Mouse (Mus musculus) intestine, embryonic 15.5 days (tissue): ENCODE measurements around the gene Ets1. TPM values are rescaled to one million over a fixed set of nuclear protein-coding genes. Genes with fewer than 3 reads are reported as not detected.

Source experiments
- ATAC-seq: fragments of 200-750 bp; cut with Nextera tagmentation; 2 replicates; pipeline ENCODE4 v1.8.0; 2017; ENCODE audit warnings: moderate TSS enrichment, moderate library complexity
- H3K27ac ChIP-seq: fragments of 300-500 bp; sonication (generic); 2 replicates; pipeline ENCODE4 v1.5.1; 2015; ENCODE audit warnings: mild to moderate bottlenecking, inconsistent platforms
- H3K27me3 ChIP-seq: fragments of 300-500 bp; sonication (generic); replicated peaks from 2 replicates; pipeline ENCODE4 v1.6.1; 2015; ENCODE audit warnings: inconsistent platforms
- H3K36me3 ChIP-seq: fragments of 300-500 bp; sonication (generic); 2 replicates; pipeline ENCODE4 v1.6.1; 2015; ENCODE audit warnings: inconsistent platforms
- H3K4me1 ChIP-seq: fragments of 300-500 bp; sonication (generic); replicated peaks from 2 replicates; pipeline ENCODE4 v1.6.1; 2015; ENCODE audit warnings: inconsistent platforms
- H3K4me2 ChIP-seq: fragments of 300-500 bp; sonication (generic); replicated peaks from 2 replicates; pipeline ENCODE4 v1.6.1; 2015; ENCODE audit warnings: mild to moderate bottlenecking, inconsistent platforms
- H3K4me3 ChIP-seq: fragments of 300-500 bp; sonication (generic); replicated peaks from 2 replicates; pipeline ENCODE4 v1.5.1; 2015; ENCODE audit warnings: inconsistent platforms
- H3K9ac ChIP-seq: fragments of 300-500 bp; sonication (generic); 2 replicates; pipeline ENCODE4 v1.6.1; 2015; ENCODE audit warnings: inconsistent platforms
- H3K9me3 ChIP-seq: fragments of 300-500 bp; sonication (generic); 2 replicates; pipeline ENCODE4 v1.6.1; 2016; ENCODE audit warnings: inconsistent platforms
- WGBS: fragments of 180-500 bp; shearing (Covaris S2); methylation state at CpG from one replicate; pipeline ENCODE4 v1.1.7; 2015; 5-methylcytosine and 5-hydroxymethylcytosine counted together
- polyA plus RNA-seq: library from polyadenylated mRNA; unstranded; fragments of >200 nt; fragmentation: Nextera tagmentation; extraction: Ambion mirVana; gene quantifications from 2 replicates; pipeline ENCODE4 v1.2.1, GENCODE M21; 2015

Ets1 gene
- polyA plus RNA-seq, 1 experiment from 2014 or later: 43.0 TPM

DNA sequence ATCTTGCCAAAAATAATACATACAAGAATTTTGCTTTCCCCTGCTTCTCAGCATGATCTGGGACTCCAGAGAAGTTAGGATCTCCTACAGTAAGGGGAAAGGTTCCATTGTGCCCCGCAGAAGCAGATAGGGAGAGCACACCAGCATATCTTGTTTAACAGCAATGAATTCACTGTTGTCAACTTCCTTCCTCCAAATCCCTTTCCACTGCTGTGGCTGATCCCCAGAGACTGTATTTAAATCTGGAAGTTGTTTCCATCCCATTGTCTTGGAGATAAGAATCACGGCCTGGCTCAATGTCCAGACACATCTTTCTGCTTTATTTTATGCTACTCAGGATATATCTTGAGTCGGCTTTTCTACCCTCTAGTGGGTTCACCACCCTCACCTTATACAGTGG lies 37.9 kb downstream of the Ets1 start:
- no peaks in the 10 kb centered on the region for H3K27me3 ChIP-seq
- H3K4me1 ChIP-seq: peaks cover 41% of the 10 kb centered on the region
- no peak overlapping the region for H3K4me2 ChIP-seq
- H3K36me3 ChIP-seq: no peaks in the 10 kb centered on the region
- no peak for ATAC-seq
- no peak overlapping the region for H3K4me3 ChIP-seq
- no peak overlapping the region for H3K9ac ChIP-seq
- no peak overlapping the region for H3K27ac ChIP-seq
- 67% methylated on average over 3 of the region's 3 CpGs for WGBS
- H3K9me3 ChIP-seq: no peaks in the 10 kb centered on the region

DNA sequence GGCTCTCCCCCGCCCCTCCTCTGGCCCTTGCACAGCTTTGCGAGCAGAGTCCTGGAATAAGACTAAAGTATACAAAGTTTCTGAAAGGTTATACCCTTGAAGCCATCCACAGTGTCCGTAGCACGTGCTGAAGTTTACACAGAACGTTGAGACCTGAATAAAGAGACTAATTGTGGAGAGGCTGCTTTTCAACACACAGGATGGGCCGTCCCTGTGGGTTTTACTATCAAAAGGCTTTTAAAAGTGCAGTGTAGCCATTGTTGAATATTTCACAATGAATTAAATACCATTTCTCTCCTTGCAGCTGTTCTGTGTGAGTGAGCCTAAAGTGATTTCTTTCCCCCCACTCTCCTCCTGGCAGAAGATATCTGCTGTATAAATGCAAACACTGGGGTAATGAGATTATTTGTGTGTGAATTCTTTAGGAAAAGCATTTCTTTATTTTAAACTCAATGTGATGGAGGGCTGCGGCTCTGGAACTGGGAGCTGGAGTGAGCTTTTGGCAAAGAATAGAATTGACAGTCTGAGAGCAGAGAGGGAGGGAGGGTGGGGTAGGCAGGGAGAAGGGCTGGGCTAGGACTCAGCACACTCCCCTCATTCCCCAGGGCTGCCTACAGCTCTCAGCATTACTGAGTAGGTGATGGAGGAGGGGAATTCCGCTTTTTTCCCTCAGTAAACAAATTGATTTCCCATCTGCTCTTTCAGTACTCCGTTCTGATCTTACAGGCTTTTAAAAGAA lies 39.8 kb downstream of the Ets1 start:
- H3K4me3 ChIP-seq: no peak overlapping the region
- no peaks in the 10 kb centered on the region for H3K36me3 ChIP-seq
- peaks cover 39% of the 10 kb centered on the region for H3K4me1 ChIP-seq
- H3K27me3 ChIP-seq: no peaks in the 10 kb centered on the region
- WGBS: 6% methylated on average over 9 of the region's 9 CpGs
- no peak overlapping the region for H3K9ac ChIP-seq
- peak overlapping the region; percentile 72 for H3K27ac ChIP-seq
- ATAC-seq: peak; percentile 75
- H3K4me2 ChIP-seq: peak overlapping the region; percentile 35; the same call in 1 of the 2 replicates
- no peaks in the 10 kb centered on the region for H3K9me3 ChIP-seq

DNA sequence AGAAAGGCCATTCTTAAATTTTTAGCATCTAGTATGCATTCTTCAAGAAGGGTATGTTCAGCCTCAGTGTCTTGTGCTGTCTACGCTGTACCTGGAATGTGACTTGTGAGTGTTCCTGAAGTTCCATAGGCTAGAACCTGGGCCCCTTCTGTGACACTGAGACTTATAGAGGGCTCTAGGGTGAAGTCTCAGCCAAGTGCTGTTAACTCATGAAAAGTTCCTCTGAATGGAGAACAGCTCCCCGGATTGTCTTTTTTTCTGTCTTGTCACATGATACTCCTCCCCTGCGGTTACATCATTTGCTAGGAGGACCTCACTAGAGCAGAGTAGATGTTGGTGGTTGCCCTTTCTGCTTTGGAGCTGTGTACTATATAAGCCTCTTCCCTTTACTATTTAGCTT lies 40.5 kb downstream of the Ets1 start:
- Histone ChIP-seq H3K9me3 (no peaks in the 10 kb centered on the region), H3K4me2 (peak overlapping the region; percentile 35; the same call in 1 of the 2 replicates), H3K4me1 (peaks cover 39% of the 10 kb centered on the region), H3K9ac (no peak overlapping the region), H3K27me3 (no peaks in the 10 kb centered on the region), H3K36me3 (no peaks in the 10 kb centered on the region), H3K27ac (peak overlapping the region; percentile 72), H3K4me3 (no peak overlapping the region)
- ATAC-seq: no peak
- 10% methylated on average over 3 of the region's 3 CpGs for WGBS

DNA sequence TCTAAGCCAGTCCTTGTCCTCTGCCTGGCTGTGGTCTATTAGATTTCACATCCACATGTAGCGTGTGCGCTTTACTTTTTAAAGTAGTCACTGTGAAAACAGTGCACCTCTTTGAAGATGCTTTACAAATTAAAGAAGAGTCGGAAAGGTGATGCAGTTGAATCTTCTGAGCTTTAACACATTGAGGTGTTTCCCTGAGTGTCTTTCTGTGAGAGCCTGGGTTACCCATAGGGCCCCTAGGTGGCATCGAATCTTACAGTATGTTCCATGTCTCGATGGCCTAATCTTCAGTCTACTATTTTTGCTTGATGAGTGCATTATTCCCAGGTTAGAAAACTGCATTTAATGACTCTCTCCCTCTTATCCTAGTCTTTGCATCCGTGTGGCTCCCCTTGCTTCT lies 41.6 kb downstream of the Ets1 start:
- WGBS: 81% methylated on average over 6 of the region's 6 CpGs
- Histone ChIP-seq H3K4me2 (no peak overlapping the region), H3K27me3 (no peaks in the 10 kb centered on the region), H3K27ac (no peak overlapping the region), H3K9ac (no peak overlapping the region), H3K4me1 (peaks cover 28% of the 10 kb centered on the region), H3K36me3 (no peaks in the 10 kb centered on the region), H3K9me3 (no peaks in the 10 kb centered on the region), H3K4me3 (no peak overlapping the region)
- no peak for ATAC-seq

DNA sequence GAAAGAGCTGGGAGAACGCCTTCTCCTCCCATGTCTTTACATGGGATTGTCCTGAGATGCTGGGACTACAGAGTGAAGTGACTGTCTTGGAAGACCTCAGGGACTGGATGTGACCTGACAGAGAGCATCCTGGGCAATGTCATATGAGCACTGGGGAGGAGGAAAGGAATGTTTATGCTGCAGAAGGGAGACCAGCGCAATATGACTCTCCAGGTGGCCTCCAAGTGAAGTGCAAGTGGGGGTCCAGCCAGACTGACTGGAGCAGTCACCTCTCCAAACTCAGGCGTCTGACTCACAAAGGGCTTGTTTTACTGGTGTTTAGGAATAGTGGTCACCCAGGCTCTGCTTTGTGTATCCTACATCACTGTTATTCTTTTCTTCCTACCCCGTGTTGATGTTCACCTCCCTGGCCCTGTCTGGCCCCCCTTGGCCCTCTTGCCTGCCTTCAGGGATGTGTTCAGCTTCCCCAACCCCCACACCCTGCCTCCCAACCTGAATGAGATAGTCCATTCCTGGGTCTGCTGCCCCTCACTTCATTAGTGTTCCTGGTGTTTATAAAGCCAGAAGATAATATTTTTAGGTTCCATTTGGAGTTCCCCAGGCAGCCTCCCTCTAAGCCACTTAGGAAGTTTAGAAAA lies 42.2 kb downstream of the Ets1 start:
- Histone ChIP-seq H3K4me1 (peaks cover 22% of the 10 kb centered on the region), H3K27me3 (no peaks in the 10 kb centered on the region), H3K9me3 (no peaks in the 10 kb centered on the region), H3K36me3 (no peaks in the 10 kb centered on the region), H3K4me3 (no peak overlapping the region), H3K4me2 (no peak overlapping the region), H3K9ac (no peak overlapping the region), H3K27ac (0 out of 2 replicates have a peak overlapping the region, but pooled peaks have one; percentile 37)
- ATAC-seq: peak; percentile 51
- 46% methylated on average over 4 of the region's 4 CpGs for WGBS

DNA sequence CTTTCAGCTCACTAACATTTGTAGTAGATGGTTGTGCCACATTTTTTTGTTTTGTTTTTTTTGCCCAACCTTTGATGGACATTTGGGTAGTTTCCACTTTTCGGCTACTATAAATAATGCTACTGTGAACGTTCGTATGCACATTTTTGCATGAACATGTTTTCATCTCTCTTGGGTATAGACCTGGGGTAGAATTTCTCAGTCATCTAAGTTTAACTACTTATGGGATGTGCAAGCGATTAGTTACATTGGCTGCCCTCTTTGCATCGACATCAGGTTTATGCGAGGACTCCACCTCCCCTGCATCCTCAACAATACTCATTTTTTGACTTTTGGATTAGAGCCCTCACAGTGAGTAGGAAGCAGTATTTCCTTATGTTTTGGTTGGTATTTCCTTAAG lies 43.5 kb downstream of the Ets1 start:
- no peak overlapping the region for H3K9ac ChIP-seq
- no peak overlapping the region for H3K4me3 ChIP-seq
- no peak overlapping the region for H3K4me2 ChIP-seq
- no peaks in the 10 kb centered on the region for H3K36me3 ChIP-seq
- 69% methylated on average over 6 of the region's 6 CpGs for WGBS
- no peak for ATAC-seq
- H3K27ac ChIP-seq: no peak overlapping the region
- H3K9me3 ChIP-seq: no peaks in the 10 kb centered on the region
- peaks cover 20% of the 10 kb centered on the region for H3K4me1 ChIP-seq
- H3K27me3 ChIP-seq: no peaks in the 10 kb centered on the region

DNA sequence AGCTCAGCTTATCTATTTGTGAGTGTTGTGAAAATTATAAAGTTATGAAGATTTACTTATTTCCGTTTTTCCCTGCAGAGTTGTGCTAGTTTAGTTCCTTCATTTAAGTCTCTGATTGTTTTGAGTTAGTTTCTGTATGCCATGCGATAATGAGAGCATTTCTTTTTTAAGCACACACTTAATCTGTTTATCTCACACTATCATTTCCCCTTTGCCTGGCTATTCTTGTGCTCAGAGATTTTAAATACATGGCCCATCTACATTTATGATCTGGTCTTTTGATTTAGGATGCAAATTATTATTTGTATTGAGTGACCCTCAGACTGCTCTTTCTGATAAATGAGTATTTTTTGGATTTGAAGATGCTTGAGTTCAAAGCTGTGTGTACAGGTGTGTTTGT lies 44.2 kb downstream of the Ets1 start:
- Histone ChIP-seq H3K9me3 (no peaks in the 10 kb centered on the region), H3K4me2 (no peak overlapping the region), H3K4me3 (no peak overlapping the region), H3K36me3 (no peaks in the 10 kb centered on the region), H3K9ac (no peak overlapping the region), H3K27ac (no peak overlapping the region), H3K4me1 (peaks cover 14% of the 10 kb centered on the region), H3K27me3 (no peaks in the 10 kb centered on the region)
- ATAC-seq: no peak
- 77% methylated on average over 2 of the region's 2 CpGs for WGBS

DNA sequence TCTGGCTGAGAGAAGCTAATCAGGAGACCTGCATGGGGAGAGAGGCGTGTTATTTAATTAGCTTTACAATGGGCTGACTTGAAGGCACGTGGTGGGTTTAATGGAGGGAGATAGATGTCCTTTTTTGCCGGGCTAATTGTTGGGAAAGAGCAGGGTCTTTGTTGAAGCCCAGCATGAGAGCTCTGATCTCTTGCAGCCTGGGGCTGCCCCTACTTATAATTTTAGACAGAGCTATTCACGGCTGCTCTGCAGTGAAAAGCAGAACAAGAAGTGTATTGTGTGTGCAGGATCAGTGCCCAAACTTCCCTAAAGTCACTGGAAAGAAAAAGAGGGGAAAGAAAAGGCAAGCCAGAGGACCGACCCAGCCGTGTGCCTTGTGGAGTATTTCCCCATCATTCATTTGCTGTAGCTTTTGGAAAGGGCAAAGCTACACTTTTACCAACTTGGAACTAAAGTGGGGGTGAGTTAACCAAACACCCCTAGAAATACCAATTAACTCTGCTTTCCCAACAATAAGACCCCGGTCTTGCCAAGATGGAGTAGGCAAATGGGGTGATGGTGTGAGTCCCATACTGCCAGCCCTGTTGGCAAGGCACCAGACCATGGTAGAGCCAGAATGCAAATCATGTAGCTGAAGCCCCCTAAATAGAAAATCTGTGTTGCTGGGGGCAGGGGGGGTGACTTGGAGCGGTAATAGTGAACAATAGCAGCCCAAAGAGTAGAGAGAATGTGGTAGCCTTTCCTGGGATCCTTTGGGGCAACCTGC lies 50.0 kb downstream of the Ets1 start:
- no peak overlapping the region for H3K9ac ChIP-seq
- no peak overlapping the region for H3K4me2 ChIP-seq
- 55% methylated on average over 8 of the region's 8 CpGs for WGBS
- H3K9me3 ChIP-seq: no peaks in the 10 kb centered on the region
- H3K27me3 ChIP-seq: no peaks in the 10 kb centered on the region
- H3K27ac ChIP-seq: no peak overlapping the region
- H3K36me3 ChIP-seq: no peaks in the 10 kb centered on the region
- no peak overlapping the region for H3K4me3 ChIP-seq
- H3K4me1 ChIP-seq: no peaks in the 10 kb centered on the region
- ATAC-seq: peak; percentile 45; the same call in 1 of the 2 replicates

DNA sequence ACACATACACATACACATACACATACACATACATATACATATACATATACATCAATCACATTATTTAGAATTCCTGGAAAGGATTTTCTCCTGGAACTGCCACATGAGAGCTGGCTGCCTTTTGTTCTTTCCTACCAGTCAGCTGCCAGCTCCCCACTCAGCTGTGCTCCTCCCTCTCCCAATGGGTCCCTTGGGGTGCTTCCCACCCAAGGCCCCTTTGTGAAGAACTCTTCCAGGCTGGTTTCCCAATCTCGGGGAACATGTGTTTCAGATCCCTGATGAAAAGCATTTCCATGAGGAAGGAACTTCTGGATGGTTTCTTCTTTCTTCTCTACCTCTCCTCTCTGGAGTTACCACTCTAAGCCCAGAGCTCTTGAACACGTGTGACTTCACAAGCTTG lies 52.3 kb downstream of the Ets1 start:
- Histone ChIP-seq H3K36me3 (no peaks in the 10 kb centered on the region), H3K9me3 (no peaks in the 10 kb centered on the region), H3K4me1 (no peaks in the 10 kb centered on the region), H3K27ac (no peak overlapping the region), H3K27me3 (no peaks in the 10 kb centered on the region), H3K9ac (no peak overlapping the region), H3K4me3 (no peak overlapping the region), H3K4me2 (no peak overlapping the region)
- 71% methylated on average over 2 of the region's 2 CpGs for WGBS
- no peak for ATAC-seq

DNA sequence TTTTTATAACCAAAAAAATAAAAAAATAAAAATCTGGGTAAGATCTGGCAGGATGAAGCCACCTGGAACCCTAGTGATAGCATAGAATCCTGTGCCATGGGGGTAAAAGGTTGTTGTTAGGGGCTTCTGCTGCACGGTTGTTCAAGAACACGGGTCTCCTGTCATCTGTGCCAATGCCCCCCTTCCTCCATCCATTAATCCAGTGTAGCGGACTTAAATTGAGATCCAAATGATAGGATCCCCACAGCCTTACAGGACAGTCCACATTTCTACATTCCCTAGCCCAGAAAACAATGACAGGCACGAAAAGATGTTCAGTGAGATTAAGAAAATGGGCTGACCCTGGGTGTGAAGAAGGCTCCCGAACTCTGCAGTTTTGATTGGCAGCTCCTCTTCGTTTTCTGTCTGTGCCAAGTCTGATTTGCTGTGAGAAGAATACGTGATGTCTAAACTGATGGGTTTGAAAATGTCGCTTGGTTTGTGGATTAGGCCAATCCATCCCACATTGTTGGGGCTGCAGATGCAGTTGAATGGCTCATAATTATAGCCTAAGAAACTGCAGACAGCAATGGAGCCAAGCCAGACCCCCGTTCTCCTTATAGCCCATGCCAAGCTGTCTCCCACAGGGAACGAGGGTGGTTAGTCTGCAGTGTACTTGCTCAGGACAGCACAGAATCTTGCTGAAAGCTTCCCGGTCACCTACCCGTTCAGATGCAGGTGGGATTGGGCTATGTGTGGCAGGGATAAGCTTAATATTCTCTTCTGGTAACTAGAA lies 55.3 kb downstream of the Ets1 start:
- H3K27ac ChIP-seq: no peak overlapping the region
- H3K4me2 ChIP-seq: no peak overlapping the region
- 80% methylated on average over 12 of the region's 12 CpGs for WGBS
- no peaks in the 10 kb centered on the region for H3K4me1 ChIP-seq
- no peak overlapping the region for H3K4me3 ChIP-seq
- H3K36me3 ChIP-seq: no peaks in the 10 kb centered on the region
- ATAC-seq: no peak
- no peak overlapping the region for H3K9ac ChIP-seq
- no peaks in the 10 kb centered on the region for H3K9me3 ChIP-seq
- no peaks in the 10 kb centered on the region for H3K27me3 ChIP-seq

DNA sequence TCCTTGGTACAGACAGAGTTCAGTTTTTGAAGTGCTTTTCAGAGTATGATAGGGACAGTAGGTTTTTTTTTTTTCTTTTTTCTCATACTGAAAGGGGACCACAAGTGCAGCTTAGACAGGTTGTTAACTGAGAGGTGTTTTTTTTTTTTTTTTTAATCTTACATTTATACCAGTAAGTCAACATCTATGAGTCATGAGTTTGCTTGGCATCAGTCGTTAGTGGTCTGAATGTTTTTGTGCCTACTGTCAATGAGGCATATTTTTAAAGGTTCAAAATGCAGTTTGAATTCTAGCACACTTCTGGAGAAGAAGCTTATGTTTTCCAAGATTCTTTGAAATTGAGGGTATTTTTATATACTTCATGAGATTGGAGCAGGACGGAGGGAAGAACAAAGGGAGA lies 56.9 kb downstream of the Ets1 start:
- WGBS: 73% methylated on average over 2 of the region's 2 CpGs
- no peak for ATAC-seq
- H3K4me1 ChIP-seq: no peaks in the 10 kb centered on the region
- no peak overlapping the region for H3K4me3 ChIP-seq
- no peak overlapping the region for H3K9ac ChIP-seq
- H3K9me3 ChIP-seq: no peaks in the 10 kb centered on the region
- H3K36me3 ChIP-seq: no peaks in the 10 kb centered on the region
- no peak overlapping the region for H3K27ac ChIP-seq
- no peak overlapping the region for H3K4me2 ChIP-seq
- H3K27me3 ChIP-seq: no peaks in the 10 kb centered on the region

DNA sequence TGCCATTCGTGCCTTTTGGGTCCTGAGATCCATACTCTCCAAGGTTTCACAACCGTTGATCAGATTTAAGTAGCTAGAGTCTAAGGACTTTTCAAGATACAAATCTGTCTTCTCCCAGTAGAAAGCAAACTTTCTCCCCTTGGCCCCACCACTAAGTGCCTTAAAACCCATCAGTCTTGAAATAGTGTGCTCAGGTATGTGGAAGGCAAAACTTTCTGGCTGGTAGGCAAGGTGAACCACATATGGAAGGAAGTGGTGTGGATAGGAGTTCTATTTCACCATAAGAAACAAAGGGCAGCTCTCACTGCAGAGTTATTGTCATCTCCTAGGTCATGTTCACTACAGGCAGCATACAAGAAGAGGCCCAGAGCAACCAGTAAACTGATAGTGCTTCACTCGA lies 57.4 kb downstream of the Ets1 start:
- no peak for ATAC-seq
- no peaks in the 10 kb centered on the region for H3K27me3 ChIP-seq
- H3K4me3 ChIP-seq: no peak overlapping the region
- H3K36me3 ChIP-seq: no peaks in the 10 kb centered on the region
- no peaks in the 10 kb centered on the region for H3K4me1 ChIP-seq
- no peaks in the 10 kb centered on the region for H3K9me3 ChIP-seq
- 74% methylated on average over 3 of the region's 3 CpGs for WGBS
- H3K4me2 ChIP-seq: no peak overlapping the region
- H3K27ac ChIP-seq: no peak overlapping the region
- H3K9ac ChIP-seq: no peak overlapping the region
